21 mouse cellular contexts compared by ENCODE assay signal in genomic region chr7:80352920-80353319, GRCm38 (mm10).
"Had no signal": no experiment of that assay in that cellular context is flagged by ENCODE, and none has a peak within 500 bp of the region (broad histone marks: within the 10 kb centered on the region; RNA-seq: fewer than 3 reads in every experiment).

No protein-coding gene starts in this region.

- H3K4me2 ChIP-seq: kidney, embryonic 15.5 days; limb, embryonic 12.5 days; limb, embryonic 15.5 days; liver, embryonic 11.5 days; lung, embryonic 14.5 days; midbrain, embryonic 11.5 days; midbrain, embryonic 15.5 days; neural tube, embryonic 12.5 days; neural tube, embryonic 15.5 days had no signal

- H3K9ac ChIP-seq: kidney, embryonic 15.5 days; limb, embryonic 12.5 days; limb, embryonic 15.5 days; liver, embryonic 14.5 days; liver, postnatal 0 days; lung, embryonic 14.5 days; midbrain, embryonic 15.5 days; neural tube, embryonic 12.5 days; neural tube, embryonic 15.5 days had no signal

- H3K4me3 ChIP-seq: kidney, embryonic 15.5 days; limb, embryonic 12.5 days; limb, embryonic 15.5 days; megakaryocyte, embryonic 14.5 days; midbrain, embryonic 15.5 days; neural tube, embryonic 12.5 days; neural tube, embryonic 15.5 days had no signal

- ATAC-seq: liver, postnatal 0 days; lung, postnatal 0 days; midbrain, embryonic 15.5 days had no signal

- DNase-seq: kidney, postnatal 10 days; kidney, postnatal 36 days; left cerebral cortex, postnatal 4 days; liver, postnatal 0 days; lung, embryonic 14.5 days; lung, postnatal 36 days; right cerebral cortex, adult 18-20 months; right cerebral cortex, postnatal 14 days; thymus, adult 18-20 months; thymus, postnatal 36 days had no signal

- H3K27ac ChIP-seq: kidney, embryonic 15.5 days; limb, embryonic 12.5 days; limb, embryonic 15.5 days; liver, embryonic 14.5 days; midbrain, embryonic 15.5 days; neural tube, embryonic 12.5 days; neural tube, embryonic 15.5 days had no signal

- H3K9me3 ChIP-seq: kidney, embryonic 15.5 days; limb, embryonic 12.5 days; limb, embryonic 15.5 days; megakaryocyte, embryonic 14.5 days; midbrain, embryonic 15.5 days; neural tube, embryonic 12.5 days; neural tube, embryonic 15.5 days had no signal

- H3K27me3 ChIP-seq: kidney, embryonic 15.5 days; limb, embryonic 12.5 days; limb, embryonic 15.5 days; megakaryocyte, embryonic 14.5 days; midbrain, embryonic 15.5 days; neural tube, embryonic 12.5 days; neural tube, embryonic 15.5 days had no signal

- H3K4me1 ChIP-seq: midbrain, embryonic 15.5 days had no signal
